Mouse (Mus musculus): ENCODE data around the gene Tbc1d21. TPM values are rescaled to one million over a fixed set of nuclear protein-coding genes. Genes with fewer than 3 reads are reported as not detected.

The Tbc1d21 gene
- polyA plus RNA-seq, 1 experiment from 2014 or later: not detected

- Histone ChIP-seq H3K4me2 (no peak overlapping the region), H3K36me3 (ENCODE audit: control insufficient read depth, insufficient read depth, low read length) (no peaks in the 10 kb centered on the region), H3K27me3 (ENCODE audit: control insufficient read depth, insufficient read depth, low read length) (no peaks in the 10 kb centered on the region), H3K27ac (ENCODE audit: low read depth, low read length) (no peak overlapping the region), H3K4me1 (ENCODE audit: control insufficient read depth, insufficient read depth, low read length) (no peaks in the 10 kb centered on the region), H3K9me3 (ENCODE audit: control insufficient read depth, low read length) (no peaks in the 10 kb centered on the region), H3K9ac (ENCODE audit: low read length) (no peak overlapping the region), H3K4me3 (ENCODE audit: low read depth, low read length) (no peak overlapping the region)
- DNase-seq (ENCODE audit: low spot score, missing footprints): no peak
- 48% methylated on average over 1 of the region's 1 CpGs for WGBS
- no peak for ATAC-seq (ENCODE audit: low FRiP score)
These were observed 42.9 kb downstream of the Tbc1d21 start for GRCm38 (mm10) chr9:58327382-58327781.

DNA sequence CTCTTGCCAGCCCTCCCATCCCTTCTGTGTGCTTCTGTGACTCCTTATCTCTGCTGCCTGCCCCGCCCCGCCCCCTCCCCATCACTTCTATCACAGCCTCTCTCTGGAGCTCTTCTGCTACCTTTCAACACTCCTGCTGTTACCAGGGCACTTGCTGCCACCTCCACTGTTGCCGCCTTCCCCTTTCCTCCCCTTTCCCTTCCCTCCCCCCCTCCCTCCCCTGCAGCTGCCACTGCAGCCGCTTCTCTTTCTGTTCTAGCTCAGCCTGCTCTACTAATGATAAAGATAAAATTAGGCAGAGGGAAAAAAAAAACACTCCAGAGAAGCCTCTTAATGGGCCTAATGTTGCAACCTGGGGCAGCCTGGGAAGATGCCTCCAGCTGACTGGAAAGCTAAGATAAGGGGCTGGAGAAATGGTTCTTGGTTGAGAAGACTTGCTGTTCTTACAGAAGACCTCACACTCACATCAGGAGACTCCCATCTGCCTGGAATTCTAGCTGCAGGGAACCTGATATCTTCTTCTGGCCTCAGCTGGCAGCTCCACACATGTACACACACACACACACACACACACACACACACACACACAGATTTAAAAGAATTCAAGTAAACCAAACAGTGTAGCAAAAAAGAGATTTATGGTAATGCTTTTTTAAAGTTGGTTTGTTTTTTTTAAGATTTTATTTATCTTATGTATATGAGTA, 43.6 kb downstream of the Tbc1d21 start:
- H3K9me3 ChIP-seq (ENCODE audit: control insufficient read depth, low read length): no peaks in the 10 kb centered on the region
- no peak for DNase-seq (ENCODE audit: low spot score, missing footprints)
- H3K27me3 ChIP-seq (ENCODE audit: control insufficient read depth, insufficient read depth, low read length): no peaks in the 10 kb centered on the region
- no peaks in the 10 kb centered on the region for H3K36me3 ChIP-seq (ENCODE audit: control insufficient read depth, insufficient read depth, low read length)
- WGBS: 21% methylated on average over 4 of the region's 4 CpGs
- no peak for ATAC-seq (ENCODE audit: low FRiP score)
- no peak overlapping the region for H3K27ac ChIP-seq (ENCODE audit: low read depth, low read length)
- H3K4me1 ChIP-seq (ENCODE audit: control insufficient read depth, insufficient read depth, low read length): no peaks in the 10 kb centered on the region
- no peak overlapping the region for H3K4me2 ChIP-seq
- no peak overlapping the region for H3K9ac ChIP-seq (ENCODE audit: low read length)
- no peak overlapping the region for H3K4me3 ChIP-seq (ENCODE audit: low read depth, low read length)

DNA sequence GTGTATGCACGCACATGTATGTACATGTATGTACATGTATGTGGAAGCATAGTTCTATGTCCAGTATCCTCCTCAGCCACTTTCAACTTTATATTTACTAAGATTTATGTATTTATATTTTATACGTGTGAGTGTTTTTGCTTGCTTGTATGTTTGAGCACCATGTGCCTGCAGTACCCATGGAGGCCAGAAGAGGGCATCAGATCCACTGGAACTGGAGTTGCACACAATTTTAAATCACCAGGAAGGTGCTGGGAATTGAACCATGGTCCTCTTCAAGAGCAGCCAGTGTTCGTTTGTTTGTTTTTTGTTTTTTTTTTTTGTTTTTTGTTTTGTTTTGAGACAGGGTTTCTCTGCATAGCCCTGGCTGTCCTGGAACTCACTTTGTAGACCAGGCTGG, 48.6 kb downstream of the Tbc1d21 start:
- Histone ChIP-seq H3K9me3 (ENCODE audit: control insufficient read depth, low read length) (no peaks in the 10 kb centered on the region), H3K27ac (ENCODE audit: low read depth, low read length) (no peak overlapping the region), H3K36me3 (ENCODE audit: control insufficient read depth, insufficient read depth, low read length) (no peaks in the 10 kb centered on the region), H3K27me3 (ENCODE audit: control insufficient read depth, insufficient read depth, low read length) (no peaks in the 10 kb centered on the region), H3K4me3 (ENCODE audit: low read depth, low read length) (no peak overlapping the region), H3K4me1 (ENCODE audit: control insufficient read depth, insufficient read depth, low read length) (no peaks in the 10 kb centered on the region), H3K4me2 (no peak overlapping the region), H3K9ac (ENCODE audit: low read length) (no peak overlapping the region)
- ATAC-seq (ENCODE audit: low FRiP score): no peak
- WGBS: 92% methylated on average over 3 of the region's 3 CpGs
- no peak for DNase-seq (ENCODE audit: low spot score, missing footprints)

DNA sequence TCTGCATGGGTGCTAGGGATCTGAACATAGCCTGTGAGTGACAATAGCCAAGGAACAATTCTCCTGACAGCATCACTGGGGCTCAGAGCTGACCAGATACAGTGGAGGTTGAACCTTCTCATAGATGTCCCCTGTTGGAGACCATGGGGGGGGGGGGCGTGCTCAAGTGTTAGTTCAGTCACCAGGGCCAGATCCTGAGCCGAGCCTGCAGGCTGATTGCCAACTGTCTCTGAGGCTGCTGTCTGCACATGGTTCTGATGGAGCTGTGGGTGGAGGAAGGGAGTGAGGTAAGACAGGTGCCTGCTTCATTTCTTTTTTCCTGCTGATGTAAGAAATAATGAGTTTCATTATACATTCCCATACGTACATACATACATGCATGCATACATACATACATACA, 51.9 kb downstream of the Tbc1d21 start:
- H3K4me1 ChIP-seq (ENCODE audit: control insufficient read depth, insufficient read depth, low read length): peaks cover 10% of the 10 kb centered on the region
- no peak for DNase-seq (ENCODE audit: low spot score, missing footprints)
- ATAC-seq (ENCODE audit: low FRiP score): no peak

GRCm38 (mm10) chr9:58317381-58317780, 52.9 kb downstream of the Tbc1d21 start:
- H3K27ac ChIP-seq (ENCODE audit: low read depth, low read length): no peak overlapping the region
- H3K9me3 ChIP-seq (ENCODE audit: control insufficient read depth, low read length): no peaks in the 10 kb centered on the region
- 80% methylated on average over 3 of the region's 3 CpGs for WGBS
- H3K9ac ChIP-seq (ENCODE audit: low read length): no peak overlapping the region
- peaks cover 16% of the 10 kb centered on the region for H3K4me1 ChIP-seq (ENCODE audit: control insufficient read depth, insufficient read depth, low read length)
- H3K36me3 ChIP-seq (ENCODE audit: control insufficient read depth, insufficient read depth, low read length): no peaks in the 10 kb centered on the region
- H3K27me3 ChIP-seq (ENCODE audit: control insufficient read depth, insufficient read depth, low read length): peaks cover 6% of the 10 kb centered on the region
- H3K4me3 ChIP-seq (ENCODE audit: low read depth, low read length): no peak overlapping the region
- DNase-seq (ENCODE audit: low spot score, missing footprints) (no peak), ATAC-seq (ENCODE audit: low FRiP score) (no peak)
- no peak overlapping the region for H3K4me2 ChIP-seq

More for the DNA sequence above, 51.9 kb downstream of the Tbc1d21 start:
- Histone ChIP-seq H3K36me3 (ENCODE audit: control insufficient read depth, insufficient read depth, low read length) (no peaks in the 10 kb centered on the region), H3K4me2 (no peak overlapping the region), H3K4me3 (ENCODE audit: low read depth, low read length) (no peak overlapping the region), H3K27me3 (ENCODE audit: control insufficient read depth, insufficient read depth, low read length) (no peaks in the 10 kb centered on the region; the same call in 1 of the 2 replicates), H3K27ac (ENCODE audit: low read depth, low read length) (no peak overlapping the region), H3K9ac (ENCODE audit: low read length) (no peak overlapping the region), H3K9me3 (ENCODE audit: control insufficient read depth, low read length) (no peaks in the 10 kb centered on the region)
- 83% methylated on average over 3 of the region's 3 CpGs for WGBS

DNA sequence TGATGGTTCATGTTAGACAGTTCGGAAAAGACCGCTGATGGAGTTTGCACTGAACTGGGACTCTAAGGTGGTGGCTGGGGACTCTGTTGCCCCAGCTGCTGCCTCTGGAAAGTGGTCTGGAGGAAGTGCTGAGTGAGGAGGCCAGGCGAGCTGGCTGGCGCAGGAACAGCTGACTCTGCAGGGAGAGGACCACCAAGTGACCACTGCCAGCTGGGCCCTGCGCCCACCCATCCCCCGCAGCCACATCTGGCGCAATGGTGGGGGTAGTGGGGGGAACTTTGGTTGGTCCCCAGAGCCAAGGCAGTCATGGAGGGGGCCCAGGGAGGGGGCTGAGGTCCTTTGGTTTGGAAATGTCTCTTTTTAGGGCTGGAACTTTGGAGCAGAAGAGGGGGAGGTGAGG, 53.5 kb downstream of the Tbc1d21 start:
- peaks cover 12% of the 10 kb centered on the region for H3K27me3 ChIP-seq (ENCODE audit: control insufficient read depth, insufficient read depth, low read length)
- no peak overlapping the region for H3K4me2 ChIP-seq
- H3K36me3 ChIP-seq (ENCODE audit: control insufficient read depth, insufficient read depth, low read length): no peaks in the 10 kb centered on the region
- no peak overlapping the region for H3K27ac ChIP-seq (ENCODE audit: low read depth, low read length)
- no peak overlapping the region for H3K9ac ChIP-seq (ENCODE audit: low read length)
- H3K9me3 ChIP-seq (ENCODE audit: control insufficient read depth, low read length): no peaks in the 10 kb centered on the region
- DNase-seq (ENCODE audit: low spot score, missing footprints): no peak
- ATAC-seq (ENCODE audit: low FRiP score): no peak
- WGBS: 71% methylated on average over 7 of the region's 7 CpGs
- H3K4me3 ChIP-seq (ENCODE audit: low read depth, low read length): no peak overlapping the region
- H3K4me1 ChIP-seq (ENCODE audit: control insufficient read depth, insufficient read depth, low read length): peaks cover 20% of the 10 kb centered on the region

DNA sequence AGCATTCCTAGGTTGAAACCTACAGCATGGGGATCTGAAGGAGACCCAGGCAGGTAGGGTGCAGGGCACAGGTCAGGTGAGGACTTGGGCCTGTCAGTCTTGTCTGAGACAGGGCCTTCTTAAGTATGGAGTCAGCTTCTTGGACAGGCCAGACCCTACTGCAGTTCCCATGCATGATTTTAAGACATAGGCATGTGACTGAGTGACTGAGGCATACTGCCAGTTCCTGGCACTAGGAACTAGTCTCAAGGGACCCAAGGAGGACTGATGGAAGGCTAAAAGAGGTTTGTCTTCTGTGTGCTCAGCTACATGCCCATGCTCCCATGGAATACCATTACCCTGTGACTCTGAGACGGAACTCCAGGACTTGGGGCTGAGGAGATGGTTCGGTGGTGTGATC, 54.4 kb downstream of the Tbc1d21 start:
- no peaks in the 10 kb centered on the region for H3K36me3 ChIP-seq (ENCODE audit: control insufficient read depth, insufficient read depth, low read length)
- ATAC-seq (ENCODE audit: low FRiP score) (no peak), DNase-seq (ENCODE audit: low spot score, missing footprints) (no peak)
- 100% methylated on average over 2 of the region's 2 CpGs for WGBS
- peaks cover 18% of the 10 kb centered on the region for H3K27me3 ChIP-seq (ENCODE audit: control insufficient read depth, insufficient read depth, low read length)
- H3K27ac ChIP-seq (ENCODE audit: low read depth, low read length): no peak overlapping the region; the same call in 1 of the 2 replicates
- no peak overlapping the region for H3K4me2 ChIP-seq
- no peak overlapping the region for H3K9ac ChIP-seq (ENCODE audit: low read length)
- H3K9me3 ChIP-seq (ENCODE audit: control insufficient read depth, low read length): no peaks in the 10 kb centered on the region
- no peak overlapping the region for H3K4me3 ChIP-seq (ENCODE audit: low read depth, low read length)
- peaks cover 20% of the 10 kb centered on the region for H3K4me1 ChIP-seq (ENCODE audit: control insufficient read depth, insufficient read depth, low read length)

DNA sequence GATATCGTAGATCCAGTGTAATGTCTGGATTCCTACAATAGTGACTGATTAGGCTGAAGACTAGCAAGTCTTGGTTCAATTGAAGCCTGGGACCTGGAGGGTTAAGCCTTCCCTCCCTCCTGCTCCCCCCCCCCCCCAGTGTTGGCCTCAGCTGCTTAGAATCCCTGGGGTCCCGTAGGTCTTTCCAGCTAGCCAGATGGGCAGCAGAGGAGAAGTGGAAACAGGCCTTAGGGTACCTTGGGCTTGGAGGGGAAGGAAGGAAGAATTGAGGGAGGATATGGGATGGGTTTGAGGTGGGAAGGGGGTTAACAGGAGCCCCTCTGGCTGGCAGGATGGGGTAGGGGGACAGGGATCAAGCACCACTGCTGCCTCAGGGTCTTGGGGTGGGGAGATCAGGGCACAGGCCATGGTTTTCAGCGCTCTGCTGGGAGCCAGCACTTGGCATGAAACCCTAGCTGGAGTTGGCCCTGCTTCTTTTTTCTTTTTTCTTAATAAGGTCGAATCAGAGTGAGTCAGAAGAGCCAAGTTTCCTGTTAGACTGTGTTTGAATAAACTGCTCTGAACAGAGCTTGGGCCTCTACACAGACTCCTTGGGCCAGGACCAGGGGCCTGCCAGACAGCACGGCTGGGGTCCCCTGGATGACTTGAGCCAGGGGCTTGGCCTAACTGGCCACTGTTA, 55.4 kb downstream of the Tbc1d21 start:
- H3K4me2 ChIP-seq: no peak overlapping the region
- H3K27me3 ChIP-seq (ENCODE audit: control insufficient read depth, insufficient read depth, low read length): peaks cover 21% of the 10 kb centered on the region
- no peak overlapping the region for H3K4me3 ChIP-seq (ENCODE audit: low read depth, low read length)
- H3K27ac ChIP-seq (ENCODE audit: low read depth, low read length): peak overlapping the region; percentile 56; the same call in 1 of the 2 replicates
- peaks cover 20% of the 10 kb centered on the region for H3K4me1 ChIP-seq (ENCODE audit: control insufficient read depth, insufficient read depth, low read length)
- no peak overlapping the region for H3K9ac ChIP-seq (ENCODE audit: low read length)
- no peak for DNase-seq (ENCODE audit: low spot score, missing footprints)
- H3K9me3 ChIP-seq (ENCODE audit: control insufficient read depth, low read length): no peaks in the 10 kb centered on the region
- no peak for ATAC-seq (ENCODE audit: low FRiP score)
- H3K36me3 ChIP-seq (ENCODE audit: control insufficient read depth, insufficient read depth, low read length): no peaks in the 10 kb centered on the region
- WGBS: 42% methylated on average over 5 of the region's 5 CpGs

- H3K36me3 ChIP-seq (ENCODE audit: control insufficient read depth, insufficient read depth, low read length): no peaks in the 10 kb centered on the region
- H3K9me3 ChIP-seq (ENCODE audit: control insufficient read depth, low read length): no peaks in the 10 kb centered on the region
- no peak within 1 kb of the TSS; the same call in 1 of the 2 replicates for H3K27ac ChIP-seq (ENCODE audit: low read depth, low read length)
- H3K4me1 ChIP-seq (ENCODE audit: control insufficient read depth, insufficient read depth, low read length): peaks cover 21% of the 10 kb centered on the region
- peak within 1 kb of the TSS; percentile 59 for H3K4me2 ChIP-seq
- H3K9ac ChIP-seq (ENCODE audit: low read length): peak within 1 kb of the TSS; percentile 41
- under 1% methylated on average over 21 of the region's 21 CpGs for WGBS
- ATAC-seq (ENCODE audit: low FRiP score): peak; percentile 62
- peaks cover 21% of the 10 kb centered on the region for H3K27me3 ChIP-seq (ENCODE audit: control insufficient read depth, insufficient read depth, low read length)
- DNase-seq (ENCODE audit: low spot score, missing footprints): peak; percentile 96
- H3K4me3 ChIP-seq (ENCODE audit: low read depth, low read length): peak within 1 kb of the TSS; percentile 34
These were observed 57.3 kb downstream of the Tbc1d21 start, which contains the start of gene Loxl1 for GRCm38 (mm10) chr9:58312944-58313359. Loxl1 (minus strand) TSS chr9:58313186.

Data from midbrain, embryonic 11.5 days (tissue).